Mouse (Mus musculus) adrenal gland, adult 2 months (tissue): ENCODE results near the gene Glrx3. TPM values are rescaled to one million over a fixed set of nuclear protein-coding genes. Genes with fewer than 3 reads are reported as not detected.
A peak's percentile ranks its signal among the peaks of the same experiment; 100 is the strongest.
"Not testable (repeated sequence)": the region's sequence is repeated elsewhere in the genome, so short reads cannot be mapped to it uniquely, and the experiment has no call there.

Experiments used
- DNase-seq: peaks from one replicate; pipeline ENCODE4 v3.0.0; 2021
- long read RNA-seq: library from polyadenylated mRNA; stranded (forward); transcript quantifications from one replicate; pipeline ENCODE4 v2.0.0, GENCODE M21; 2021
- polyA plus RNA-seq: library from polyadenylated mRNA; depleted of rRNA; stranded (reverse); fragments of >200 nt; gene quantifications from 2 replicates; pipeline ENCODE4 v1.2.3, GENCODE M21; 2012; rRNA removed
- total RNA-seq, 2 experiments: library from RNA; stranded (reverse); gene quantifications; 2 replicates each; pipeline ENCODE4 v1.2.3; 2021

Glrx3 gene
- total RNA-seq (100 to 1,000 TPM; 114 to 144 TPM), polyA plus RNA-seq (10.5 and 12.2 TPM in 2 replicates)
- long read RNA-seq, transcript Glrx3-201 (11 exons, 1,685 nt), result major isoform, 92 of 102 reads
- long read RNA-seq, partial matches to known transcripts, result 4 of 102 reads
- long read RNA-seq, other reads (novel, unspliced or antisense), result 6 of 102 reads

DNA sequence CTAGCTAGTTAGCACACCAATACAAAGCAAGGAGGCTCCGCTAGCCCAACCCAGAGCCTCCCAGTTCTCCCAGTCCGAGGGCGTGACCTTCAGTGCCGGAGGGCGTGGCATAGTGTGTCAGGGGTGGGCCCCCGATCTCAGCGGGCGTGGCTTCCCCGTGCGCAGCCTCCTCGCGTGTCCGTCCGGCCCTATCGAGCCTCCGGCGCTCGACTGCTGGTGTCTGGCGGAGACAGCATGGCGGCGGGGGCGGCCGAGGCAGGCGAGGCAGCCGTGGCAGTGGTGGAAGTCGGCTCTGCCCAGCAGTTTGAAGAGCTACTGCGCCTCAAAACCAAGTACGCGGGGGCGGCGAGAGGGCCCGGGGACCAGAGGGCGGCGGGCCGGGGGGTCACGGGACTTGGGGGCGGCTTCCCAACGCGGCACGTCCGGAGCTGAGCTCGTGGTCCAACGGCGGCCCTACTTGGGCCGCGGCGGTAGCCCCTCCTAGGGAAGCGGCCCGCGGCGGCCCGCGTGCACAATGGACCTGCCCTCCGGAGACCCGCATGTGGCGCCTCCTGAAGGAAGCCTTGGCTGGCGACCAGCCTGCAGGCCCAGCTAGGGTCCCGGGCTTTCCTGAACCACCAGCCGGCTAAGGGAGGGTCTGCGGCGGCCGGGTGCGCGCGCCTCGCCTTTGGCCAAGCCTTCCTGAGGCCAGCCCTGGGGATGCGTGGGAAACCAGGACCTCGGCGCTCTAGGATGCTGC lies at the start of gene Glrx3:
Gene Glrx3, plus strand, starts transcription at position 175 of the 739 bp plus-strand sequence.
- peak; percentile 98 for DNase-seq

DNA sequence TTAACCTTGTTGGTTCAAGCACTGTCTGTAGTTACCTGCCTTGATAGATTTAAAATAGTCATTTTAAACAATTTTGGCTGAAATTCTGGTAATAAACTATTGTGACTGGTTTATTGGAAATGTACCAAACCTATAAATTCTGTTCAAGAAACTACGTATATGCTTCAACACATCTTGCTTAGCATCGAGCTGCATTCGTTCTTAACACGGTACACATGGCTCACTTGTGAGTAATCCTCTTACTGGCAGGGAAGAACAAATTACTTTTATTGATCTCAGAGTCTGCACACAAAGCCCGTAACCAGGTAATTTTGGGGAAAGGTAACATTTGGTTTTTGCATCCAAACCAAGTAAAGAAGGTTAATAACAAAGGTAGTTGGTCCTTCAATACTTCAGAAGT lies 49.6 kb upstream of the Glrx3 start:
- no peak for DNase-seq

- DNase-seq, result peak; percentile 10
These were observed 42.0 kb upstream of the Glrx3 start for GRCm38 (mm10) chr7:137395421-137395820.

DNA sequence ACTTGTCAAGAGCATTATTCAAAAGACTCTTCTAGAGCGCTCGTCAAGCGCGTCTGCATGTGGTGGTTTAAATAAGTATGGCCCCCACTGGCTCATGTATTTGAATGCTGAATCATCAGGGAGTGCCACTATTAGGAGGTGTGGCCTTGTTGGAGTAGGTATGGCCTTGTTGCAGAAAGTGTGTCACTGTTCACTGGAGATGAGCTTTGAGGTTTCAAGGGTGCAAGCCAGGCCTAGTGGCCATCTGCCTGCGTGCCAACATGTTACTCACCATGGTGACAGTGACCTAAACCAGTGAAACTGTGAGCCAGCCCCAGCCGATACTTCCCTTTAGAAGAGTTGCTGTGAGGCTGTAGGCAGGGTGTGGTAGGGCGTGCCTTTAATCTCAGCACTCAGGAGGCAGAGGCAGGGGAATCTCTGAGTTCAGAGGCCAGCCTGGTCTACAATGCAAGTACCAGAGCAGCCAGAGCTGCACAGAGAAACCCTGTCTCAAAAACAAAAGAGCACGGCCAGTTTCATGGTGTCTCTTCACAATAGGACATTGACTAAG lies 40.0 kb upstream of the Glrx3 start:
- peak; percentile 85 for DNase-seq

- DNase-seq, result no peak
These were observed 38.4 kb upstream of the Glrx3 start for GRCm38 (mm10) chr7:137398973-137399372.

GRCm38 (mm10) chr7:137404146-137404545 lies 33.3 kb upstream of the Glrx3 start:
- DNase-seq, result no peak

DNA sequence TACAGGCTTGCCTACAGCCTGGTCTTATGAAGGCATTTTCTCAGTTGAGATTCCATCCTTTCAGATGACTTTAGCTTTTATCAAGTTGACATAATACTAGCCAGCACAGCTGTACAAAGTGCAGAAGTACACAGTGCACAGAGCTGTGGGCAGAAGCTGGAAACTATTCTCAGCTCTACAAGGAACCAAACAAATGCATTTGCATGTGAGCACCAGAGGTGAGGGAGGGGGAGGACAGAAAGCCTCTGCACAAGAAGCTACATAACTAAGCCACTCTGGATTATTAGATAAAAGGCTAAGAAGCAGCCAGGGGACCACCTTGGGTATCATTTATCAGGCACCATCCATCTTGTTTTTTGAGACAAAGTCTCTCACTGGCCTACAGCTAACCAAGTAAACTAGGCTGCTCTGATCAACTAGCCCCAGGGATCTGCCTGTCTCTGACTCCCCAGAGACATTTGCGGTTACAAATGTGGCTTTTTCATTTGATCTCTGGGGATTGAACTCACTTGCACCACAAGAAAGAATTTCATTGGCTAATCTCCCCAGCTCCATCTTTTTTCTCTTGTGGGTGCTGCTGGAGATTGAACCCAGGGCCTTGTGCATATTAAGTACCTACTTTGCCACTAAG lies 29.9 kb upstream of the Glrx3 start:
- DNase-seq, result no peak

DNA sequence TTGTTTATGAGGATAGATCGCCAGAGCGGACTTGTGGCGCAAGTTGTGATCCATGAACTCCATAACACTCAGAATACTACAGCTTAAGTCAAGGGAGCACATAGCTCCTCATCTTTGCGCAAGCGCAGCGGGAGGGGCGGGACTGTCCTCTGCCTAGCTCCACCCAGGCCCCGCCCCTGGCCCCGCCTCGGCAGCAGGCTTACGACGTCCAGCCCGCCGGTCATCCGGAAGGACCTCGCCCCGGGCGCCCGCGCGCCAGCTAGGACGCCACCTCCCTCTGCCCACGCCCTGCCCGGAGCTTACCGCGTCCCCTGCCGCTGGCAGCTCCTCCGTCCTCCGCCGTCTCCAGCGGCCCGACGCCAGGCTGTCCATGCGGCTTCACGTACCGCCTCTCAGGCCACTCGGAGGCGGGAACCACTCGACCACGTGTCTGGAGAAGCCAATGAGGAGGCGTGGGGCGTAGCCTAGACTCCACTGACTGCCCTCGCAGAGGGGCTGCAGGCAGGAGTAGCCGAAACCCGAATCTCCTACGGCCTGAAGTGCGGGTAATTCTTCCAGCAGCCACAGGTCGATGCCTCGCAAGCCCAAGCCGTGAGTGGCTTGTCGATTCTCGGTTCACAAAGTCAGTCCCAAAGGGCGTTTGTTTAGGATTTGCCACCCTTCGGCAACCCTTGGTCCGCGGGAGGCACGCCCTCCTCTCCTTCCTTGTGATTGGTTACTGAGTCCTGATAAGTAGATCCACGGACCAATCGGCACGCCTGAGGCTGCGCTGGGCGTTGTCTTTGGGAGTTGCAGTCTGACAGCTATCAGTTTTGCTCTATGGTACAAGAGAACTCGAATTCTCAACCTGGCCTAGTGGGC lies 26.8 kb upstream of the Glrx3 start, which contains the start of gene 9430038I01Rik:
Gene 9430038I01Rik, minus strand, starts transcription at position 426 of the 861 bp plus-strand sequence.
- peak; percentile 98 for DNase-seq

DNA sequence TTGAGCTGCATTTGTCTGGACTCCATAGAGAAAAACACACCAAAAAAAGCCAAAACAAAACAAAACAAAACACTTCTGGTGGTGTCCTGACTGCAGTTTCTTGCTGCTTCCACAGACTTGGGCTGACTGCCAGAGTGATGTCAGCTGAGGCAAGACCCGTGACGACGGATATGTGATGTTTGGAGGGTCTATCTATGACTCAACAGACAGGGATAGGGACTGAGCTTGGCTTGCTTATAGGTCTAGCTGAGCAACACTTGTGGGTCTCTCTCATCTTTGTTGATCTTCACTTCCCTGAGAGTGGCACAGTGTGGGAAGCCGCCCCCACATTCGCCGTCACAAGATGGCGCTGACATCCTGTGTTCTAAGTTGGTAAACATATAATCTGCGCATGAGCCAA lies 22.7 kb upstream of the Glrx3 start:
- no peak for DNase-seq

DNA sequence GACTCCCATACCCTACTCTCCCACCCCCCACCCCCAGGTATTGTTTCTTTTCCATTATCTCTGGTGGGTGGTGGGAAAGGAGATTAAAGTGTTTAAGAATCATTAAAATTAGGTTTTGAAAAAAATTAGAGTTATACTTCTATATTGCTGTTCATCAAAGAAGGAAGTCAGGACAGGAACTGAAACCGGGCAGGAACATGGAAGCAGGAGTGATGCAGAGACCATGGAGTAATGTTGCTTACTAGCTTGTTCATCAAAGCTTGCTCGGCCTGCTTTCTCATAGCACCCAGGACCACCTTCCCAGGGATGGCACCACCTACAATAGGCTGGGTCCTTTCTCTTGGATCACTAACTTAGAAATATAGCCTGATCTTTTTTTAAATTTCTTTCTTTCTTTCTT lies 16.9 kb upstream of the Glrx3 start:
- no peak for DNase-seq

DNA sequence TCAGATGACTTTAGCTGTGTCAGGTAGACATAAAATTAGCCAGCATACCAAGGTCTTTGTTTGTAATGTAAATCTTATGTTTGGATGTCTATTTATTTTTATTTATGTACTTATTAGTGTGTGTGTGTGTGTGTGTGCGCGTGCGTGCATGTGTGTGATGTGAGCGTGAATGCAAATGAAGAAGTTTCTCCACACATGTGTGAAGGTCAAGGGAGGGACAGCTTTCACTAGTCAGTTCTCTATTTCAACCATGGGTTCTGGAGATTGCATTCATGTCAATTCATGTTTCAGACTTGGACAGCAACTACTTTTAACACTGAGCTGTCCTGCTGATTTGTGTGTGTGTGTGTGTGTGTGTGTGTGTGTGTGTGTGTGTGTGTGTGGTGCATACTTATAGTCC lies 16.2 kb upstream of the Glrx3 start:
- DNase-seq, result no peak

- no peak for DNase-seq
These were observed 10.7 kb upstream of the Glrx3 start for GRCm38 (mm10) chr7:137426693-137427092.

GRCm38 (mm10) chr7:137431769-137432603 lies 5.4 kb upstream of the Glrx3 start:
- DNase-seq, result no peak

- no peak for DNase-seq
These were observed 513 bp upstream of the Glrx3 start for GRCm38 (mm10) chr7:137436901-137437300.

DNA sequence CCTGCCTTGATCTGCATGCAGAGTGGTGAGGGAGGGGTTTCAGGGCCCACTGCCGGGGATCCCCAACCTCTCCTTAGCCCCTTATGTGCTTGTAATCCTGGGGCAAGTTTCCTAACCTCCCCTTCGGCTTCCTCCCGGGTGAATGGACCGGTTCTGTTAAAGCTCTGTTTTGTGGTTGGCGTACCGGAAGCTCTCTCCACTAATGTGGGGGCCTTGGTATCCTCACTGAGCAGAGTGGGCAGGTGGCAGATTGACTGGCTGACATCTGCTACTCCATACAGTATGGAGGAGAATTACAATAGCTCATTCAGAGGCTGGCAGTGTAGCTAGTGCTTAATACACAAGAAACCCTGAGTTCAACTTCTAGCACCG lies 751 bp downstream of the Glrx3 start:
- no peak for DNase-seq

- DNase-seq, result not testable (repeated sequence)
These were observed 1.5 kb downstream of the Glrx3 start for GRCm38 (mm10) chr7:137438962-137439361.

- no peak for DNase-seq
These were observed 5.5 kb downstream of the Glrx3 start for GRCm38 (mm10) chr7:137442951-137443350.

- DNase-seq, result no peak
These were observed 7.9 kb downstream of the Glrx3 start for GRCm38 (mm10) chr7:137445321-137445720.

GRCm38 (mm10) chr7:137461396-137461795 lies 24.0 kb downstream of the Glrx3 start:
- DNase-seq, result no peak

DNA sequence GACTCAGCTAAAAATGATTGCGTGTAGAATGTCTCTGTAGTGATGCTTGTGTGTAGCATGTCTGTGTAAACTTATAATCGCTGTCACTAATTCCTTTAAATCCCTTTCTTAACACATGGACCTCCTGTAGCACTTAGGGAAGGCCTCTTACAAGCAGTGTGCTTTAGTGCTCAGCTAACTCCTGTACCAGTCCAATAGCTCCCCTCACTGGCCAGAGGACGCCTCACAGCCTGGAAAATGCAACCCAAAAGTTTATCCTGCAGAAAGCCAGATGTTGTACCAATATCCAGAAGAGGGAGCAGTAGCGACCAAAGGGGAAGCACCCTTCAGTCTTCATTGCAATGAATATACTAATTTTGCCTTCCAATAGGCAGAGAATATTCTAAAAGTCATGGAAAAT lies 30.8 kb downstream of the Glrx3 start:
- DNase-seq, result peak; percentile 51
